Mouse (Mus musculus) testis, postnatal 14 days (tissue): ENCODE measurements around the gene Nfe2l1.
"Not testable (repeated sequence)": the region's sequence is repeated elsewhere in the genome, so short reads cannot be mapped to it uniquely, and the experiment has no call there.

Experiments used
- DNase-seq: peaks from one replicate; pipeline ENCODE4 v3.0.0; 2021; ENCODE audit warnings: low spot score

The Nfe2l1 gene

DNA sequence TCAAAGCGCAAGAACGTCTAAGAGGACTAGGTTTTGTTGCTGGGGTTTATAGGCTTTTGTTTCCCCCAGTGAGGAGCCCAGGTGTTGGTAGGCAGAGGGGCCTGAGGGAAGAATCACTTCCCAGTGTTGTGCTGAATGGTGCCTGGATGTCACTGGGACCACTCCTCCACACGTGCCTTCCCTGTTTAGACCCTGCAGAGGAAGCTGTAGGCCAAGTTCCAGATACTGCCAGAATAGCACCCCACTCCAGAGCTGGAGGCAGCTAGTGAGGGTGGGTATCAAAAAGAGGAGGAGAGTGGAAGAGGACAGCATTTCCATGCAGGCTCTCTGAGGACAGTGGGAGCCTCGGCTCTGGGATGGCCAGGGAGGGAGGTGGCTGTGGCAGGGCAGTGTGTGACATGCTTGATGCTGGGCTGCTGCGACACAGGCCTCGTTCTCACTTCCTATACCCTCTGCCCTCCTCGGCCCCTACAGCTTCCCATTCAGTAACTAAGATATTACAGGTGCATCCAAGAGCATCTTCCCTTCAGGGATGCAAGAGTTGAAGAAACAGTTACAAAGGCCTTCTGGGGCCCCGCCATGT is 11.5 kb downstream of the Nfe2l1 start:
- DNase-seq, result no peak

DNA sequence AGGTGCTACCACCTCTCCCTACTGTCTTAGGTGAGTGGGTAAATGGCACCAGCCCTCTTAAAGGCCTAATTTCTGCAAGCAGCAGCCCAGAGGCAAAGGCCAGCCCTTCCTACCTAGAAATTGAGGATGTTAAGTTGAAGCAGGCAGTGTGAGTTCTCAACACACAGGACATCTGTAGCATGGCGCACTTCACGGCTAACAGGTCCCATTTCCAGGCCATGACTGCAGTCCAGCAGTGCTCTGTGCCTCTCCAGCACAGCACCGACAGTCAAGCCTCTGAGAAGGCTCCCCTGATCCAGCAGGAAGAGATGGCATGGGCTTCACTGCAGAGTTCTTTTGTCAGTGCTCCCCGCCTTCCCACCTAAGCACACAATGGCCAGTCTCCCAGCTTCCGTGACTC is 12.8 kb downstream of the Nfe2l1 start:
- no peak for DNase-seq

DNA sequence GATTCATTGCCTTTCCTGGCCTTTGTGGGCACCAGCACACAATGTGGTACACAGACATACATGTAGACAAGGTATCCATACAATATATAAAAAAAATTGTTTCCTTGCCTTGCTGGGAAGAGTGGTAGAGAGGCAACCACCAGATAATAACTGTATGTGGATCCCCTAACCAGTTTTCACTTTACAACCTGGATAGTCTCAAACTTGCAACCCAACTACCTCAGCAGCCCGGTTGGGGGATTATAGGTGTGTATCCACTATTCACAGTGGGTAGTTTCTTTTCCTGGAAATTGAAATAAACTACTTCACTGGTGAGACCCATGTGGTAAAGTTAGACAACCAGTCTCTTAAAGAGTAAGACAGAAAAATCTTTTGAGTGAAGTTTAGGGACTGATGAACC is 13.3 kb downstream of the Nfe2l1 start:
- no peak for DNase-seq

DNA sequence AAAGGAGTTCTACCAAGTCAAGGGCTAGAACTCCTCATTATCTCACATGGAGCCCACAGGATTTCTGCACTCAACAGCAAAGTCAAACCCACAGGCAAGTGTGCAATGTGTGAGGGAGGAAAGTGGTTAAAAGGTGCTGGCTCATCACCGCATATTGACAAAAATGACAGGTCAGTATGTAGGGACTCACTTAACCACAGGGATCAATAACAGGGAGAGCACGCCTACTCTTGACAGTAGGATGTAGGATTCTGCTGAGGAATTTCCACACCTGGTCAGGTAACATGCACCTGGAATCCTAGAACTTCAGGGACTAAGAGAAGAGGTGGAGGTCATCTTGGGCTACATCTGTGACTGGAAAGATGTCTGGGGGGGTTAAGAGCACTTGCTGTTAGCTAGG is 13.9 kb downstream of the Nfe2l1 start:
- DNase-seq, result no peak

DNA sequence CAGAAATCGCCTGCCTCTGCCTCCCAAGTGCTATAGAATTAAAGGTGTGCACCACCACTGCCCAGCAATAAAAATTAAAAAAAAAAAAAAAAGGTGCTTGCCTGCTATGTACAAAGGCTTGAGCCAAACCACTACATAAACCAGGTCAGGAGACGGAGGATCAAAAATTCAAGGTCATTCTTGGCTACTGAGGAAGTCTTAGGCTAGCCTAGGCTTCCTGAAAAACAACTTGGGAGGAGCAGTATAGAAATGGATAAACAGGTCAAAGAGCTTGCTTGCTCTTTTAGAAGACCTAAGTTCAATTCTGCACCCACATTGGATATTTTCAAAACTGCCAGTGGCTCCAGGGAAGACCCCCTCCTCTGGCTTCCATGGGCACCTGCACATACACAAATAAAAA is 15.3 kb downstream of the Nfe2l1 start:
- no peak for DNase-seq

DNA sequence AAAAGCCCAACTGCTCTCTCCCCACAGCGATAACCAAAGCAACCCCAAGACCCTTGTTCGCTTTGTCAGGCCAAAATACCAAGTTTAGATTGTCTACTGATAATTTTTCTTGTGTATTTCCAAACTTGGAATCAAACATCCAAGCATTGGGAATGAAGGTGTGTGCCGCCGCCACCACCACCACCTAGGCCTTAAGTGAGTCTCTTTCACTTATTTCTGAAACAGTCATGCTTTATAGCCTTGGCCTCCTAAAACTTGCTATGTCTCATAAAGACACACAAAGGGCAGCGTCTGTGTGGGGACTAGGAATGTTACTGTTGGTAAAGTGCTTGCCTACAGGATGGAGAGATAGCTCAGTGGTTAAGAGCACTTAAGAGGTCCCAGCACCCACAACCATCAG is 15.8 kb downstream of the Nfe2l1 start:
- DNase-seq, result no peak

DNA sequence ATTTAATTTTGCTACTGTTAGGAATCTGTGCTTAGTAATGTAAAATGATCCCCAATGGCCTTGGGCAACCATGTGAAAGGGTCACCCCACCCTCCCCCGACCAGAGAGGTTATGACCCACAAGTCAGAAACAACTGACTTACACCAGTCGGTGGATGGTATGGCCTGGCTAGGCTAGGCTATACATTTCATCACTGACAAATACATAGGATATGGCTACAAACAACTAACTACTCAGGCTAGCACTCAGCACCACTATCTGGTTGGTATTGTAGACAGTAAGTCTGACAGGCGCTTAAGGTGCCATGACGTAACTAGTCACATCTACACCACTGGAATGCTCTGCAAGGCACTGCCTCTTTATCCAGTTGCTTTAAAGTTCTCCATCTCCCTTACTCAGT is 16.3 kb downstream of the Nfe2l1 start:
- no peak for DNase-seq

DNA sequence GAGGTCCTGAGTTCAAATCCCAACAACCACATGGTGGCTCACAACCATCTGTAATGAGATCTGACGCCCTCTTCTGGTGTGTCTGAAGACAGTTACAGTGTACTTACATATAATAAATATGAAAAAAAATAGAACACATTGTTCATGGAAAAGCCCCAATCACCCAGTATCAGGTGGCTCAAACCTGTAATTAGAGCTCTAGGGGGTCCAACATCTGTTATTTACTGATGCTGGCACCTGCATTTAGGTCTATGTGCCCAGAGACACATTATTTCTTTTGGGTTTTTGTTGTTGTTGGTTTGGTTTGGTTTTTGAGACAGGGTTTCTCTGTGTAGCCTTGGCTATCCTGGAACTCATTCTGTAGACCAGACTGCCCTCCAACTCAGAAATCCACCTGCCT is 18.6 kb downstream of the Nfe2l1 start:
- not testable (repeated sequence) for DNase-seq

DNA sequence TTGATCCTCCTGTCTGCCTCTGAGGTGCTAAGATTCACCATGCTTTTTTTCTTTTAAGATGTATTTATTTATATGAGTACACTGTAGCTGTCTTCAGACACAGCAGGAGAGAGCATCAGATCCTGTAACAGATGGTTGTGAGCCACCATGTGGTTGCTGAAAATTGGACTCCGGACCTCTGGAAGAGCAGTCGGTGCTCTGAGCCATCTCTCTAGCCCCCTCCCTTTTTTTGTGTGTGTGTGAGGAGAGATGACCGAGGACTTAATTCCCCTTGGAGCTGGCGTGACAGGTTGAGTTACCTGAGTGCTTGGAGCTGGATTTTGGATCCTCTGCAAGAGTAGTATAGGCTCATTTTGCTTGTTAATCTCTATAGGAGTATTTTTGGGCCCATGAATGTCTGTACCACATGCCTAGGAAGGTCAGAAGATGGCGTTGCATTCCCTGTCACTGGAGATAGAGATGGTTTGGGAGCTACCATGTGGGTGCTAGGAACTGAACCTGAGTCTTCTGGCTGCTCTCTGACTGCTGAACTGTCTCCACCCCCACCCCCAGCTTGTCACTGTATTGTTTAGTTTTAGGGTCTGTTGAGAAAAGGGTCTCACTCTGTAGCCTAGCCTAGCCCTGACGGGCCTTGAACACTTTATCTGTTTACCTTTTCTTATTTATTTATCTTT is 20.1 kb downstream of the Nfe2l1 start:
- DNase-seq, result no peak

DNA sequence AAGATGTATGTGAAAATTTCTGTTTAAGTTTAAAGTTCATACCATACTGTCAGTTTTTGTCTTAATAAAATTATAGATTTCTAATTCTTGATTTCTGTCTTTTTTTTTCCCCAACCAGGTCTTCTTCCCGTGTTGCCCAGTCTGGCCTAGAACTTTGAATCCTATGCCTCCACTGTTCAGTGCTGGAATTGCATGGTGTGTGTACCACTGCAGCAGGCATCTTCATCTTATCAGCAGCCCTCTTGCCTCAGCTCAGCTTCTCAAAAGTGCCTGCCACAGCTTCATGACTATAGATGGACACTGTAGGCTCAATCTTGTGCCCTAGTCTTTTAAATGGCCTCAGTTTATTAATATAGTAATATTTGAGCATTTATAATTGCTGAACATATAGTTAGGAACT is 21.7 kb downstream of the Nfe2l1 start:
- DNase-seq, result no peak

DNA sequence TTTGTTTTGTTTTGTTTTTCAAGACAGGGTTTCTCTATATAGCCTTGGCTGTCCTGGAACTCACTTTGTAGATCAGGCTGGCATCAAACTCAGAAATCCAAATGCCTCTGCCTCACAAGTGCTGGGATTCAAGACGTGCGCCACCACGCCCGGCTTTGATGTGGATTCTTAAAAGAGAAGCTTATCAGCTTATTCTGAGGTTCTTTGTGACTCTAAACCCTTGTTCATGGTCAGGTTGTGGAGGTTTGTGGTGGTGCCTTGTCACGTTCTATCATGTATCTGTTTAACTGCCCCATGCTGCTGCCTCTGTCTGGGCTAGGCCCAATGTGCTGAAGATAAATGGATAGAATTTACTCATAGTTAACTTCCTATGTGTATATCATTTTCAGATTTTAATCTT is 24.2 kb downstream of the Nfe2l1 start:
- DNase-seq, result no peak

DNA sequence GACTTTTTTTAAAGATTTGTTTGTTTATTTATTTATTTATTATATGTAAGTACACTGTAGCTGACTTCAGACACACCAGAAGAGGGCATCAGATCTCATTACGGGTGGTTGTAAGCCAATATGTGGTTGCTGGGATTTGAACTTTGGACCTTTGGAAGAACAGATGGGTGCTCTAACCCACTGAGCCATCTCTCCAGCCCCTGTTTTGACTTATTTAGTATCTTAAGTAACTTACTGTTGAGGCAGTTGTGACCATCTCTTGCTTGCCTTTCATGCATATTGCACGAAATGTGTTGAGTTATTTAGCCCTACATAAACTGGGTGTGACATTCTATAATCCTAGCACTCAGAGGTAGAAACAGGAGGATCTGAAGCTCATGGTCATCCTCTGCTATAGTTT is 30.3 kb downstream of the Nfe2l1 start:
- DNase-seq, result no peak

DNA sequence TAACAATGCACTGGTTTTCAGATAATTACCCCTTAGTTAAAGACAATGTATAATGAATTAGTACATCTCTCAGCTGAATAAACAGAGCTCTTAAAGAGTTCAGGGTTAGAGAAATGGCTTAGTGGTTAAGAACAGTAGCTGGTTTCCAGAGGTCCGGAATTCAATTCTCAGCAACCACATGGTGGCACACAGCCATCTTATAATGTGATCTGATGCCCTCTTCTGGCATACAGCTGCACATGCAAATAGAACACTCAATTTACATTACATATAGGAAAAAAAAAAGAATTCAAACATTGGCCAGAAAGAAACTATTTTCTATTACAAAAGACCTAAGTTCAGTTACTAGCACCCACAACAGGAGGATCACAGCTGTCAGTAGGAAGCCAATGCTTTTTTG is 33.2 kb downstream of the Nfe2l1 start:
- no peak for DNase-seq

DNA sequence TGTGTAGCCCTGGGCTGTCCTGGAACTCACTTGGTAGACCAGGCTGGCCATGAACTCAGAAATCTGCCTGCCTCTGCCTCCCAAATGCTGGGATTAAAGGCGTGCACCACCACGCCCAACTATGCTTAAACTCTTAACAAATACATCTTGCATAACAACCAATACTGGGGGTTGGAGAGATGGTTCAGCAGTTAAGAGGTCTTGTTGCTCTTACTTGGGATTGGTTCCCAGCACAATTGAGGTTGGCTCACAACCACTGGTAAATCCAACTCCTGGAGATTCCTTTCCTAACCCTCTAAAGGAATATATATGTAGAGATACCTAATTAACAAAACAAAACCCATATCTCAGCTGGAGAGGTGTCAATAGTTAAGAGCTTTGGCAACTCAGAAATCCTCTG is 33.7 kb downstream of the Nfe2l1 start:
- DNase-seq, result no peak

DNA sequence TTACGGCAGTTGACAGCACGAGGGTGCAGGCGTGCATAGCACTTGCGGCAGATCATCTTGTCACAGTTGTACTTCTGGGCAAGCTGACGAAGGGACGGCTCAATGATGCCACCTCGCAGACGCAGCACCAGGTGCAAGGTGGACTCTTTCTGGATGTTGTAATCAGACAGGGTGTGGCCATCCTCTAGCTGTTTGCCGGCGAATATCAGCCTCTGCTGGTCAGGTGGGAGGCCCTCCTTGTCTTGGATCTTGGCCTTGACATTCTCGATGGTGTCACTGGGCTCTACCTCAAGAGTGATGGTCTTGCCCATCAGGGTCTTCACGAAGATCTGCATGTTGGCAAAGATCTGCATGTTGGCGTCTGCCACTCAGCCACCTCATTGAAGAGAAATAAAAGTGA is 34.3 kb downstream of the Nfe2l1 start:
- DNase-seq, result no peak

DNA sequence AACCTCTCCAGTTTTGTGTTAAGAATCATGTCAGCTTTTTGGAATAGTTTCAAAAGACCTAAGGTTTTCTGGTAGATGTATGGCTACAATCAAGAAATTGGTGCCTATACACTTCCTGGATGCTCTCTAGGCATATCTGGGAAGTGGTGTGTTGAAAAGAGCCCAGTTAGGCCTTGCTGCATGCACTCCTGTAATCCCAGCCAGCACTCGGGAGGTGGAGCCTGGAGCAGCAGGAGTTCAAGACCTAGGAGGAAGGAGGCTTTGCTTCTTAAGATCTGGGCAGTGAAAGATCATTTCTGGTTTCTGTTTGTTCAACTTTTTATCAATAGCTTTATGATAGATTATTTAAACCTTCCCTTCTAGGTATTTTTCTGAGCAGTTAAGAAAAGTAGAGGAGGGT is 39.1 kb downstream of the Nfe2l1 start:
- DNase-seq, result no peak

DNA sequence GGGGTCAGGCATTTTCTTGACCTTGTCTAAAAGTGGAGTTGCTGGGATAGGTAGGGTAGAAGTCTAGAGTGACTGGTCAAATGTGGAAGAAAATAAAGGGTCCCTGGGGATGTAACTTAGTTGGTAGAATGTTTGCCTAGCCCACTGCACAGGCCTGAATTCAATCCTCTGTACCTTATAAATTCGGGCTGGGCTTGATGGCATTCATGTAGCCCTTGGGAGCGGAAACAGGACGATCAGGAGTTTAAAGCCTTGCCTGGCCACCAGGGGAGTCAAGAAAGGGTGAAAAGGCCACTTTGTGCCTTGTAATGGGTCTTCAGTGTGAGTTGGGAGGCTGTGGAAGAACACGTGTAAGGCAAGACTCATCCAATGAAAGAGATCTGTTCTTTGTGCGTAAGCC is 39.8 kb downstream of the Nfe2l1 start:
- DNase-seq, result no peak

DNA sequence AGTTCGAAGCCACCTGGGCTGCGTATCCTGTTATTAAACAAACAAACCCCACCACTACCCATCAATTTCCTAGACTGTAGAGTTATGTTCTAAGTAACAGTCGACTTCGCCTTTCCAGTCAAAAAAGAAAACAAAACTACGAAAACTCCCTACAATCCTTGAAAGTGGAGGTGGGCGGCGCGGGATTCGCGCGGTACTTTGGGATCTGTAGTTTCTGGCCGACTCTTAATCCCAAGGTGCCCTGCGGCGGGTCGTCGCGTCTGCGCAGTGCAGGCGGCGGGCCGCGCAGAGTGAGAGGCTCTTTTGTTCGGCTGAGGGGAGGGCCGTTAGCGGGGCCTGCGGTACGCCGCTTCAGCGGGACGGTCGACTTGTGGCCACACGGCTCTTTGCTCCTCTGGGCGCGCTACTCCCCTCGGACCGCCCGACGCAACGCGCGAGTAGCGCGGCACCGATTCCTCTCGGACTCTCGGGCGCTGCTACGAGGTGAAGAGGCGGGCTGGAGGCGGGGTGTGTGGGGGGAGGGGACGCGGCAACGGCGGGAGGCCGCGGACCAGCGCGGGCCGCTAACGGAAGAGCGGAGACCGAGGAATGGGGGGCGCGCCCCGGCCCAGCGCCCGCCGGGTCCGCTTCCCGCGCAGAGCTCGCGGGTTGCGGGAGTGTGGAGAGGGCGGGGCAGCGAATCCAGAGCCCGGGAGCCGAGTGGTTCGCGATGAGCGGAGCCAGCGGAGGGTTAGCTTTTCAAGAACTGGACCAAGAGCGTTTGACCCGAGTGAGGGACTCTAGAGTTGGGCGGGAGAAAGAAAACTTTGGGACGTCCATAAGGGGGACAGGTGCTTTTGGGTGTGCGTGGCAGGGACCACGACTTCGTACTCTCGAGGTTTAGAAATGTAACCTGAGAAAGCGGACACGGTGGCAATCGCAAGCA is 40.6 kb downstream of the Nfe2l1 start, which contains the start of gene Cbx1:
Cbx1 (plus strand) TSS at position 257 of the 925 bp plus-strand sequence.
- DNase-seq, result peak; percentile 93

DNA sequence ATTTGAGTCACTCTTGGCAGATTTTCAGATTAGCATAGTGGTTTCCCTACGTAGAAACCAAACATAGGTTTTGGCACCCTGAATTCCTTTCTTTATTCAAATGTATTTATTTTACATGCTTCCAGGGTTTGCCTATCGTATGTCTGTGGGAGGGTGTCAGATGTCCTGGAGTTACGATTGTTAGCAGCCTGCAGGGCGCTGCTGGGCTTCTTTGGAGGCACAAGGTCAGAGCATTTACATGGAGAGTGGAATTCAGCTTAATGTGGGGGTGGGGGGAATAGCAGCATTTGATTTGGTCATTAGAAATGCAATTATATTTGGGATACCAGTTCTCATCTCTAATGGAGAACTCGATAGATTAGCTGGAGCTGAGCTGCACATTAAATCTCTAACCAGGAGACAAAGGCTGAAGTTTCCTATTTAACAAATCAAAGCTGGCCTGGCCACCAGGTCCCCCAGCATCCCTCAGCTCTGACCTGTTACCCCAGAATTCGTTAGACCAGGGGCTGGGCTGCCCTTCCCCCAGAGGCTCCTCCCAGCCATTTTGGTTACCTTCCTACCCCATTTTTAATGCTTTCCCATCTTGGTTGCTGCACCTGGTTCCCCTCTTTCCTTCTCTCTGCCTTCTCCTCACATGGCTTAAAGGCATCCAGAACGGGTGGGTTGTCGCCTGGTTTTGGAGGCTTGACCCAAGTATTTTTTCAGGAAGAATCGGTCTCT is 42.9 kb downstream of the Nfe2l1 start:
- DNase-seq, result no peak

DNA sequence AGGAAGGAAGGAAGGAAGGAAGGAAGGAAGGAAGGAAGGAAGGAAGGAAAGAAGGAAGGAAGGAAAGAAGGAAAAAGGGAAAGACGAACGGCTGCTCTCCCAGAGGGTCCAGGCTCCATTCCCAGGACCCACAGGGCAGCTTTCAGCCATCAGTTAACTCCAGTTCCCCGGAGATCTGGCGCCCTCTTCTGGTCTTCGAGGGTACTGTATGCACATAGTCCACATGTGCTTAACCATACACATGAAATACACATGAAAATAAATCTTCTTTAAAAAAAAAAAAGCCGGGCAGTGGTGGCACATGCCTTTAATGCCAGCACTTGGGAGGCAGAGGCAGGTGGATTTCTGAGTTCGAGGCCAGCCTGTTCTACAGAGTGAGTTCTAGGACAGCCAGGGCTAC is 44.9 kb downstream of the Nfe2l1 start:
- peak; percentile 76 for DNase-seq

DNA sequence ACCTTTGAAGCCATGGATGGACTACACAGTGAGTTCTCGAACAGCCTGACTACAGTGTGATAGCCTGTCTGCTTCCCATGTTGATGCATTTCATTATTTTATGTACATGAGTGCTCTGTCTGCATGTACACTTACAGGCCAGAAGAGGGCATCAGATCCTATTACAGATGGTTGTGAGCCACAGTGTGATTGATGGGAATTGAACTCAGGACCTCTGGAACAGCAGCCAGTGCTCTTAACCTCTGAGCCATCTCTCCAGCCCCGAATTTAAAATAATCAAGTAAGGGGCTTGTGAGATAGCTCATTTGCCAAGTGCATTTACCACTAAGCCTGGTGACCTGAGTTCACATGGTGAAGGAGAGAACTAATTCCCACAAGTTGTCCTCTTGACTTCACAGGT is 48.3 kb downstream of the Nfe2l1 start:
- DNase-seq, result no peak

DNA sequence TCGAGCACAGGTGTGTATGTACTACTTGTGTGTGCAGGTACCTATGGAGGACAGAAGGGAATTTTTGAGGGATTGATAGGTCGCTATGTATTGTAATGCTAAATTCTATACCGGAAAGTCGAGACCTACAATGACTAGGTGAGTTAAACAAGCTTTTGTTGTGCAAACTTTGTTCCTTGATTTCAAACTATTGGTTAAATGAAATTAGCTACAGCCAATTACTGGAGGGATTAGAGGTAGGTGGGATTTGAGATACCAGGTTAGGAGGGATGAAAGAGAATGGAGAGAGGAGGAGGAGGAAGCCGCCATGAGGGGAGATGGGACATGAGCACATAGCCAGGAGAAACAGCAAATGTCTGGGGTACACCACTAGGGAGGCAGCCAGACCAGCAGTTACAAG is 49.5 kb downstream of the Nfe2l1 start:
- DNase-seq, result no peak
